Mouse (Mus musculus): ENCODE data around the gene Gnb5.
"Not testable (repeated sequence)": the region's sequence is repeated elsewhere in the genome, so short reads cannot be mapped to it uniquely, and the experiment has no call there.

The Gnb5 gene

GRCm38 (mm10) chr9:75362201-75362600, 56.1 kb downstream of the Gnb5 start:
- no peak for DNase-seq

DNA sequence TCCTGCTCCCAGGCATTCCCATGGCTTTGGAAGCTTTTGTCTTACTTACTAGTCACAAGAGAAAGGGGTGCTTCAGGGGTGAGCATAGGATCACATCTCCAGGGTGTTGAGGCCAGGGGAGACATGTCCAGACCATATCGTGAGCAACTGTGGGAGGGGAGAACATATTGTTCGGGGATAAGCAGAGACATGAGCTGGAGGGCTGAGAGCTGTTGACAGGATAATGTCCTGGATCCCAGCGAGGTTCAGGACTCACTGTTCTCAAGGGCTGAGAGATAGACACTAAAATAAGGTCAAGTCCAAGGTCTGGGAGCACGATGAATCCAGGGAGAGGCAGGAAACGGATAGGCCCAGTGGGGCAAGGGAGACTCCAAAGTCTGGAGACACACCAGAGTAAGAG, 56.9 kb downstream of the Gnb5 start:
- no peak for DNase-seq

DNA sequence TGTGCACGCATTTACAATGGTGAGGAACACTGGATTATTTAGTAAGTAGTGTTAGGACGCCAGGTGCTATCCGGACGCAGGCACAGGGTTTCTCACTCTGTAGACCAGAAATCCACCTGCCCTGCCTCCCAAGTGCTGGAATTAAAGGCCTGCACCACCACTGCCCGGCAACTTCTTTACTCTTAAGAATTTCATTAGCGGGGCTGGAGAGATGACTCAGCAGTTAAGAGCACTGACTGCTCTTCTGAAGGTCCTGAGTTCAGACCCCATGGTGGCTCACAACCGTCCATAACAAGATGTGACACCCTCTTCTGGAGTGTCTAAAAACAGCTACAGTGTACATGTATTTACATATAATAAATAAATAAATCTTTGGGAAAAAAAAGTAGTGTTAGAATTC, 57.6 kb downstream of the Gnb5 start:
- DNase-seq, result not testable (repeated sequence)

GRCm38 (mm10) chr9:75365195-75365594, 59.1 kb downstream of the Gnb5 start:
- no peak for DNase-seq

GRCm38 (mm10) chr9:75366191-75366590, 60.1 kb downstream of the Gnb5 start:
- DNase-seq, result no peak

GRCm38 (mm10) chr9:75368779-75369178, 62.7 kb downstream of the Gnb5 start:
- no peak for DNase-seq

DNA sequence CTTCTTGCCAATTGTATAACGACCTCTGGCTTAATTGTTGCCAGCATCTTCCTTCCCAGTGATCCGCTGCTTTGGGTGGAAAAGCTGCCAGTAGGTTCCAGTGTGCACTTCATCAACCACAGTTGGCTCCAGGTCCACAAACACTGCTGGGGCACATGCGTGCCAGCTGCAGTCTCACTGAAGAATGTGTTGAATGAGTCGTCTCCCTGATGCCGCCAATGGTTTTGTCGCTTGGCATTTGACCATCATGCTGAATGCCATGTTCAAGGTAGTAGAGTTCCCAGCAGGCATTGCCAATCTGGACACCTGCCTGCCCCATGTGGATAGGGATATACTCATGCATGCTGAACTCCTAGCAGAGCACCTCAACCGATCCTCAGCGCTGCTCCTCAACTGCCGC, 69.5 kb downstream of the Gnb5 start:
- no peak for DNase-seq

DNA sequence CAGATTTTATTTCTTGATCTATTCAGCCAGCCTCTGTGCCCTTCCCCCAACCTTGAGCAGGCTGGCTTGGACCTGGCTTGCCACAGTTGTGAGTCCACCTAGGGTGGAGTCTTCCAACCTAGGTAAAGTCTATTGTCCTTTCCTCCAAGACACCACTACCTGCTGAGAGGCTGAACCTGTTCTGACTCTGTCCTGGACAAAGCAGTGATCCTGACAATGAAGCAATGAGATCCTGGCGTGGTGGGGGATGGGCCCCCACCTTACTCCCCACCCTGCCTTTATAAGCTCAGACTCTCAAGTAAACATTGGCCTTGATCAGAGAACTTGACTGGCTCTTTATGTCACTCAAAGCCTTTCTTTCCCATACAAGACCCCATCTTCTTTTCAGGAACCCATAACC, 70.3 kb downstream of the Gnb5 start:
- no peak for DNase-seq

DNA sequence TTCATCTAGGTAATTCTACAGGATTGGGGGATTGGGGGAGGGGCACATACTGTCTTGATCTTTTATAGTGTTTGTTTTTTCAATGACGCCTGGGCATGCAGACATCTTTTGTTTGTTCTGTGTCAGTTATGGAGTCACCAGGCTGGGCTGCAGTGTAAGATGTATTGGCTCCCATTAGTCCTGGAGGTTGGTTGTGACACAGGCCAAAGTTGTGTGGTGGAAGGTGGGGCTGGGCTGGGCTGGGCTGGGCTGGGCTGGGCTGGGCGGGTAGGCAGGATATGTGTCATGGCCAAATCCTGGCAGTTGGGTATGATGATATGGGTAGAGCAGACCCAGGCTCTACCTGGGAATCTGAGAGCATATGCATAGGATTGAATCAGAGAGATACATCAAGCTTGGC, 72.7 kb downstream of the Gnb5 start:
- no peak for DNase-seq

GRCm38 (mm10) chr9:75382825-75383224, 76.7 kb downstream of the Gnb5 start:
- no peak for DNase-seq

- DNase-seq, result no peak
Measured at GRCm38 (mm10) chr9:75383785-75384184, 77.7 kb downstream of the Gnb5 start.

DNA sequence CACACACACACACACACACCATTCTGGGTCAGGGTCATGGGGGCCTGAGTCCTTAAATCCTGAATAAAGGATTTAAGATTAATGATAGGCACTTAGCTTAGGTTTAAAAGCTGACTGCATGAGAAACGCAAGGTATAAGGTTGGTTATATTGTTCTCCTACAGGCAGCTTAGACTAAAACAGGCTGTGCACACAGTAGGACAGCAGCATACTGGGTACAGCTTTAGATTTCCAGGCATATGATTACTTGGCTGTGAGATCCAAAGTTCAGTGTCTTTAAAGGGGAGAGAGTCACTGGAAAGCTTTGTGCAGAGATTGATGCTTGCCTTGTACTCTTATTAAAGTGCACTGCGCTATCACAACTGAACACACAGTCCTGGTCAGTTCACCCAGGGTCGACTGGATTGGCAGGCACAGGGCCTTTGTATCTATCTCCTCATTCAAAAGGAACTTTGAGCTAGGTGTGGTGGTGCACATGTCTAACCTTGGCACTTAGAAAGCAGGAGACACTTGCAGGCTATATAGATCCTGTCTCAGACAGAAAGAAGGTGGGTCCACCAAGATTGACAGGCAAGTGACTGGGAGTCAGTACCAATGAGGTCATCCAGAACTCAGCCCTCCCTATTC, 78.4 kb downstream of the Gnb5 start:
- DNase-seq, result no peak

- no peak for DNase-seq
Measured at GRCm38 (mm10) chr9:75385218-75385974, 79.3 kb downstream of the Gnb5 start.

- DNase-seq, result no peak
Measured at GRCm38 (mm10) chr9:75393251-75393650, 87.2 kb downstream of the Gnb5 start.

Data from kidney, postnatal 10 days (tissue).